Mouse (Mus musculus) embryo, embryonic 11 days (tissue): ENCODE results near the gene Card11.

ENCODE experiments used
- DNase-seq: peaks from one replicate; pipeline ENCODE4 v3.0.0-alpha.2; 2015

Card11 gene

GRCm38 (mm10) chr5:140985311-140986050, 14.9 kb downstream of the Card11 start:
- no peak for DNase-seq

- DNase-seq, result peak; percentile 39
These were observed 19.0 kb downstream of the Card11 start for GRCm38 (mm10) chr5:140981370-140981805.

GRCm38 (mm10) chr5:140980783-140981182, 19.6 kb downstream of the Card11 start:
- DNase-seq, result no peak

GRCm38 (mm10) chr5:140980051-140980450, 20.3 kb downstream of the Card11 start:
- DNase-seq, result no peak

GRCm38 (mm10) chr5:140962945-140963344, 37.4 kb downstream of the Card11 start:
- DNase-seq, result peak; percentile 56

GRCm38 (mm10) chr5:140960732-140961131, 39.6 kb downstream of the Card11 start:
- DNase-seq, result no peak

GRCm38 (mm10) chr5:140959160-140959559, 41.2 kb downstream of the Card11 start:
- no peak for DNase-seq

- DNase-seq, result no peak
These were observed 43.3 kb downstream of the Card11 start for GRCm38 (mm10) chr5:140957106-140957505.

GRCm38 (mm10) chr5:140955666-140956065, 44.7 kb downstream of the Card11 start:
- DNase-seq, result no peak

GRCm38 (mm10) chr5:140951801-140952200, 48.6 kb downstream of the Card11 start:
- no peak for DNase-seq

- no peak for DNase-seq
These were observed 52.4 kb downstream of the Card11 start for GRCm38 (mm10) chr5:140948009-140948408.

GRCm38 (mm10) chr5:140946034-140946433, 54.3 kb downstream of the Card11 start:
- DNase-seq, result no peak

- no peak for DNase-seq
These were observed 55.8 kb downstream of the Card11 start for GRCm38 (mm10) chr5:140944382-140945125.

GRCm38 (mm10) chr5:140940923-140941491, 59.4 kb downstream of the Card11 start:
- DNase-seq, result no peak

GRCm38 (mm10) chr5:140940257-140940922, 60.0 kb downstream of the Card11 start:
- DNase-seq, result no peak

- no peak for DNase-seq
These were observed 63.6 kb downstream of the Card11 start for GRCm38 (mm10) chr5:140936816-140937215.

GRCm38 (mm10) chr5:140935848-140936247, 64.5 kb downstream of the Card11 start:
- no peak for DNase-seq

- DNase-seq, result no peak
These were observed 65.6 kb downstream of the Card11 start for GRCm38 (mm10) chr5:140934639-140935315.

GRCm38 (mm10) chr5:140931523-140932229, 68.7 kb downstream of the Card11 start:
- DNase-seq, result no peak

GRCm38 (mm10) chr5:140918519-140918918, 81.9 kb downstream of the Card11 start:
- DNase-seq, result no peak

GRCm38 (mm10) chr5:140917807-140918206, 82.6 kb downstream of the Card11 start:
- DNase-seq, result no peak

GRCm38 (mm10) chr5:140910841-140911240, 89.5 kb downstream of the Card11 start:
- DNase-seq, result no peak
